Mouse (Mus musculus) lung, postnatal 0 days (tissue): ENCODE measurements around the gene Med16. TPM values are rescaled to one million over a fixed set of nuclear protein-coding genes. Genes with fewer than 3 reads are reported as not detected.
A peak's percentile ranks its signal among the peaks of the same experiment; 100 is the strongest.

Source experiments
- ATAC-seq: fragments of 200-750 bp; cut with Nextera tagmentation; 2 replicates; pipeline ENCODE4 v1.8.0; 2017; ENCODE audit warnings: moderate library complexity
- DNase-seq: peaks from one replicate; pipeline ENCODE4 v3.0.0-alpha.2; 2016; ENCODE audit warnings: low spot score
- H3K27ac ChIP-seq: fragments of 300-500 bp; sonication (generic); 2 replicates; pipeline ENCODE4 v1.5.1; 2014; ENCODE audit warnings: antibody characterized with exemption, mild to moderate bottlenecking, low read length, mixed read lengths
- H3K27me3 ChIP-seq: fragments of 300-500 bp; sonication (generic); replicated peaks from 2 replicates; pipeline ENCODE4 v1.6.1; 2014; ENCODE audit warnings: low read length, mixed read lengths; ENCODE audit not compliant: insufficient read depth
- H3K36me3 ChIP-seq: fragments of 300-500 bp; sonication (generic); 2 replicates; pipeline ENCODE4 v1.6.1; 2014; ENCODE audit warnings: low read length, mixed read lengths; ENCODE audit not compliant: insufficient read depth
- H3K4me1 ChIP-seq: fragments of 300-500 bp; sonication (generic); 2 replicates; pipeline ENCODE4 v1.6.1; 2014; ENCODE audit warnings: antibody characterized with exemption, low read depth, low read length, mixed read lengths; ENCODE audit not compliant: insufficient read depth
- H3K4me2 ChIP-seq: fragments of 300-500 bp; sonication (generic); replicated peaks from 2 replicates; pipeline ENCODE4 v1.6.1; 2014; ENCODE audit warnings: low read depth, mild to moderate bottlenecking, low read length, moderate library complexity, mixed read lengths
- H3K4me3 ChIP-seq: fragments of 300-500 bp; sonication (generic); 2 replicates; pipeline ENCODE4 v1.5.1; 2014; ENCODE audit warnings: low read depth, low read length
- H3K9ac ChIP-seq: fragments of 300-500 bp; sonication (generic); replicated peaks from 2 replicates; pipeline ENCODE4 v1.6.1; 2014; ENCODE audit warnings: low read depth, mild to moderate bottlenecking
- H3K9me3 ChIP-seq: fragments of 300-500 bp; sonication (generic); 2 replicates; pipeline ENCODE4 v1.6.1; 2016; ENCODE audit warnings: low read length, mixed read lengths
- CTCF ChIP-seq: IDR thresholded peaks from 2 replicates; pipeline ENCODE4 v1.5.1; 2016; ENCODE audit warnings: antibody characterized with exemption, mild to moderate bottlenecking
- EP300 ChIP-seq: IDR thresholded peaks from 2 replicates; pipeline ENCODE4 v1.6.1; 2016; ENCODE audit warnings: antibody characterized with exemption, mild to moderate bottlenecking, control low read depth
- WGBS: fragments of 180-500 bp; shearing (Covaris S2); extraction: QIAGEN DNeasy Blood & Tissue Kit; methylation state at CpG from one replicate; pipeline ENCODE4 v1.1.7; 2014; 5-methylcytosine and 5-hydroxymethylcytosine counted together
- polyA plus RNA-seq: library from polyadenylated mRNA; unstranded; fragments of >200 nt; fragmentation: Nextera tagmentation; extraction: Ambion mirVana; gene quantifications from 2 replicates; pipeline ENCODE4 v1.2.1, GENCODE M21; 2015

Gene Med16
- polyA plus RNA-seq, 1 experiment from 2014 or later, result 32.8 TPM

- Histone ChIP-seq H3K27me3 (no peaks in the 10 kb centered on the region), H3K4me2 (no peak overlapping the region), H3K36me3 (peaks cover 42% of the 10 kb centered on the region), H3K27ac (no peak overlapping the region), H3K4me3 (no peak overlapping the region), H3K4me1 (peaks cover 23% of the 10 kb centered on the region), H3K9ac (no peak overlapping the region), H3K9me3 (no peaks in the 10 kb centered on the region)
- 60% methylated on average over 25 of the region's 25 CpGs for WGBS
- DNase-seq (no peak), ATAC-seq (no peak)
- TF ChIP-seq EP300, result no peak
- TF ChIP-seq CTCF, result no peak
Measured at GRCm38 (mm10) chr10:79861230-79862048, 47.3 kb downstream of the Med16 start.

DNA sequence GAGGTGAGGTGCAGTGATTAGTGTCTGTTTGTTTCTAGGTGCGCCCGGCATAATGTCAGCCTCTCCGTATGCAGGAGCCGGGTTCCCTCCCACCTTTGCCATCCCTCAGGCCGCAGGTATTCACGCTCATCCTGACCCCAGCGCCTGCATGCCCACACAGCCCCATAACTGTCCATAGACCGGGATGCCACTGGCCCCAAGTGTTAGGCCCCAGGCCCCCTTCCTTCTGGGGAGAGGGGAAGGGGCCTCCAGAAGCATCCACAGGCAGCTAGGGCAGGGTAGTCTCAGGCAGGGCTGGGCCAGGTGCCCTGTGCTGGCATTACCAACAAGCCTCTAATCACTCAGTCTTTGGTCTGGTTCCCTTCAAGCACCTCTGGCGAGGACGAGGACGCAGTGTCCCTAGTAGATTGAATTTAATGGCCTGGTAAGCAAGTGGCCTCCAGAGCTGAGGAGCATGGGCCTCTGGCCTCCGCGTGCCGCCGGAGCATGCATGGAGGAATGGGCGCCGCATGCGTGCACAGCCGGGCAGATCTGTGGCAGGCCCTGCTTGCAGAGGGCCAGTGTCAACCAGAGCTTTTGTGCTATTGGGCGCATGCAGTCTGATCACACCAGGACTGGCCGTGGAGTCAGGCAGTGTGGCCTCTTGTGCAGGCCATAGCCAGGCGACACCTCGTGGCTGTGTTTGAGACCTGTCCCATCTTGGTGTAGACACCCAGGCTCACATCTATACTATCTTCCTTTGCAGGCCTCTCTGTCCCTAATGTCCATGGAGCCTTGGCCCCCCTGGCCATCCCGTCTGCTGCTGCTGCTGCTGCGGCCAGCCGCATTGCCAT lies 48.4 kb downstream of the Med16 start:
- H3K9ac ChIP-seq, result no peak overlapping the region
- DNase-seq, result no peak
- no peak overlapping the region for H3K4me3 ChIP-seq
- peaks cover 42% of the 10 kb centered on the region for H3K36me3 ChIP-seq
- TF ChIP-seq EP300 (no peak), CTCF (no peak)
- no peak for ATAC-seq
- 90% methylated on average over 26 of the region's 26 CpGs for WGBS
- H3K27ac ChIP-seq, result no peak overlapping the region
- H3K27me3 ChIP-seq, result no peaks in the 10 kb centered on the region
- H3K4me2 ChIP-seq, result no peak overlapping the region
- H3K4me1 ChIP-seq, result peaks cover 23% of the 10 kb centered on the region
- no peaks in the 10 kb centered on the region for H3K9me3 ChIP-seq

DNA sequence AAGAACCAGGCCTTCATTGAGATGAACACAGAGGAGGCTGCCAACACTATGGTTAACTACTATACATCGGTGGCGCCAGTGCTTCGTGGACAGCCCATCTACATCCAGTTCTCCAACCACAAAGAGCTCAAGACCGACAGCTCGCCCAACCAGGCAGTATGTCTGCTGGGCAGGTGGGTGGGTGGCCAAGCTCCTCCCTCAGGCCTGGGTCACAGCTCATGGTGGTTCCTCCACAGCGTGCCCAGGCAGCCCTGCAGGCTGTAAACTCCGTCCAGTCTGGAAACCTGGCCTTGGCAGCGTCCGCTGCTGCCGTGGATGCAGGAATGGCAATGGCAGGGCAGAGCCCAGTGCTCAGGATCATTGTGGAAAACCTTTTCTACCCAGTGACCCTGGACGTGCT lies 49.6 kb downstream of the Med16 start:
- Histone ChIP-seq H3K4me2 (no peak overlapping the region), H3K27ac (no peak overlapping the region), H3K4me1 (peaks cover 23% of the 10 kb centered on the region), H3K36me3 (peaks cover 42% of the 10 kb centered on the region), H3K9me3 (no peaks in the 10 kb centered on the region), H3K4me3 (no peak overlapping the region), H3K27me3 (no peaks in the 10 kb centered on the region), H3K9ac (no peak overlapping the region)
- TF ChIP-seq CTCF, result no peak
- TF ChIP-seq EP300, result no peak
- ATAC-seq (no peak), DNase-seq (no peak)
- 56% methylated on average over 11 of the region's 11 CpGs for WGBS

GRCm38 (mm10) chr10:79858416-79859074 lies 50.2 kb downstream of the Med16 start:
- Histone ChIP-seq H3K9me3 (no peaks in the 10 kb centered on the region), H3K27me3 (no peaks in the 10 kb centered on the region), H3K27ac (peak overlapping the region; percentile 47; the same call in 1 of the 2 replicates), H3K9ac (no peak overlapping the region), H3K4me2 (peak overlapping the region; percentile 89), H3K36me3 (peaks cover 42% of the 10 kb centered on the region), H3K4me1 (peaks cover 27% of the 10 kb centered on the region), H3K4me3 (no peak overlapping the region)
- 33% methylated on average over 16 of the region's 17 CpGs for WGBS
- DNase-seq (peak; percentile 77), ATAC-seq (no peak)
- TF ChIP-seq CTCF (no peak), EP300 (0 out of 2 replicates have a peak, but pooled peaks have one; percentile 10)

DNA sequence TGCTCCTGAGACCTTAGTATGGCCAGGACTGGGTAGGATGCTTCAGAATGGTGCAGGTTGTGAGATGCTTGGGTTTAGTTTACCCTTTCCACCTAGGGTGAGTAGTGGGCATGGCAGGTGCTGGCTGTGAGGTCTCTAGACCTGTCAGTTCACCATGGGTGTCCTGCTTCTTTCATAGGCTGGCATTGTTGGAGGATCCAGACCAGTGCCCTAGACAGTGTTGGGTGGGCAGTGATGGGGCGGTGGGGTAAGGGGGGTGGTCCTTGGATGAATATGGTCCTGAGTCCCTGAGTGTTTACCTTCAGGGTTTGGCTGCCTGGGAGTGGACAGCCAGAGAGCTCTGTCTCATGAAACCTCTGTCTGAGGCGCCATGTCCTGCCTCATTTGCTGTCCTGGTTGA lies 50.8 kb downstream of the Med16 start:
- ATAC-seq (no peak), DNase-seq (no peak)
- Histone ChIP-seq H3K4me1 (peaks cover 32% of the 10 kb centered on the region), H3K36me3 (peaks cover 36% of the 10 kb centered on the region), H3K9ac (no peak overlapping the region), H3K4me2 (peak overlapping the region; percentile 89), H3K4me3 (peak overlapping the region; percentile 71; the same call in 1 of the 2 replicates), H3K27me3 (no peaks in the 10 kb centered on the region), H3K27ac (peak overlapping the region; percentile 47; the same call in 1 of the 2 replicates), H3K9me3 (no peaks in the 10 kb centered on the region)
- WGBS, result 44% methylated on average over 2 of the region's 2 CpGs
- no peak for TF ChIP-seq EP300
- no peak for TF ChIP-seq CTCF

- no peaks in the 10 kb centered on the region for H3K27me3 ChIP-seq
- peak; percentile 91 for DNase-seq
- peak overlapping the region; percentile 99 for H3K27ac ChIP-seq
- H3K9me3 ChIP-seq, result no peaks in the 10 kb centered on the region
- peak overlapping the region; percentile 89 for H3K4me2 ChIP-seq
- peaks cover 31% of the 10 kb centered on the region for H3K36me3 ChIP-seq
- peak; percentile 5; the same call in 1 of the 2 replicates for TF ChIP-seq CTCF
- peak; percentile 52; the same call in 1 of the 2 replicates for TF ChIP-seq EP300
- H3K9ac ChIP-seq, result peak overlapping the region; percentile 78
- H3K4me3 ChIP-seq, result peak overlapping the region; percentile 71; the same call in 1 of the 2 replicates
- H3K4me1 ChIP-seq, result peaks cover 36% of the 10 kb centered on the region
- 0% methylated on average over 4 of the region's 4 CpGs for WGBS
- no peak for ATAC-seq
Measured at GRCm38 (mm10) chr10:79857452-79857811, 51.3 kb downstream of the Med16 start.
